Mouse (Mus musculus): Measurements from ENCODE around the gene Hsf5. TPM values are rescaled to one million over a fixed set of nuclear protein-coding genes. Genes with fewer than 3 reads are reported as not detected.

Hsf5 gene
- polyA plus RNA-seq (2014; fragmentation: Nextera tagmentation; extraction: Ambion mirVana): 0.14 and 0.39 TPM in 2 replicates

DNA sequence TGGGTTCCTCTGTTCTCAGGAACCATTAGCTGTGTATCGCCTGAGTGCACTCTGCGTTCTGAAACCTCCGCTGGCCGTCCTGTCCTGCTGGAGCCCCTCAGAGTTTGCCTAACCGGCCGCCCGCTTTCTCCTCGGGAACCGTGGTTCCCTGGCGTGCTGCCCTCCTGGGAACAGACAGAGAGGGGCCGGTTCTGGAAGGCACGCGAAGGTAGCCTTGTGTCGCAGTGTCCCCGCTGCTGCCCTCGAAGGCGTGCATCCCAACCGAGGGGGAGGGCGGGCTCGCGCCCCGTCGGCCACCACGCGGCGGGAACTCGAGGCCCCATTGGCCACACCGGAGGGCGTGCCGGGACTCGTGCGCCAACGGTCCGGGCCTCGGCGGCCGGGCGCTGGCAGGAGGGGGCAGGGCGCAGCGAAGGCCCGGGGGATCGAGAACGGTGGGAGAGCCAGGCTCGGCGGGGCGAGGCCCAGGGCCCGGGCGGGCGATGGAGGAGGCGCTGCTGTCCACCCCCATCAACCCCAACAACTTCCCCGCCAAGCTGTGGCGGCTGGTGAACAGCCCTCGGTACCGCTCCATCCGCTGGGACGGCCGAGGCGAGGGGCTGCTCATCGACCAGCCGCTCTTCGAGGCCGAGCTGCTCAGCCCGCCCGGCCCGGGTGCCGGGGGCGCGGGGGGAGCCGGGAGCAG lies at the start of gene Hsf5:
Hsf5 (plus strand) TSS at position 375 of the 685 bp plus-strand sequence.
- no peaks in the 10 kb centered on the region for H3K9me3 ChIP-seq (ENCODE audit: control insufficient read depth, low read length)
- H3K36me3 ChIP-seq (ENCODE audit: control insufficient read depth, insufficient read depth, low read length): peaks cover 36% of the 10 kb centered on the region
- H3K4me3 ChIP-seq (ENCODE audit: low read depth, low read length): no peak within 1 kb of the TSS
- no peak within 1 kb of the TSS for H3K27ac ChIP-seq (ENCODE audit: low read depth, low read length)
- no peak within 1 kb of the TSS for H3K4me2 ChIP-seq (replicated peaks; ENCODE audit: low read depth, low read length)
- DNase-seq (ENCODE audit: low spot score) (no peak), ATAC-seq (ENCODE audit: low FRiP score) (no peak)
- H3K9ac ChIP-seq (ENCODE audit: low read depth, low read length): no peak within 1 kb of the TSS
- no peaks in the 10 kb centered on the region for H3K27me3 ChIP-seq (ENCODE audit: control insufficient read depth, insufficient read depth, low read length)
- no peaks in the 10 kb centered on the region for H3K4me1 ChIP-seq (replicated peaks; ENCODE audit: control insufficient read depth, insufficient read depth, low read length)
- 88% methylated on average over 51 of the region's 69 CpGs for WGBS

- WGBS: 83% methylated on average over 7 of the region's 7 CpGs
- no peak within 1 kb of the TSS for H3K4me2 ChIP-seq (replicated peaks; ENCODE audit: low read depth, low read length)
- no peak within 1 kb of the TSS for H3K9ac ChIP-seq (ENCODE audit: low read depth, low read length)
- no peak within 1 kb of the TSS for H3K27ac ChIP-seq (ENCODE audit: low read depth, low read length)
- no peaks in the 10 kb centered on the region for H3K36me3 ChIP-seq (ENCODE audit: control insufficient read depth, insufficient read depth, low read length)
- H3K27me3 ChIP-seq (ENCODE audit: control insufficient read depth, insufficient read depth, low read length): no peaks in the 10 kb centered on the region
- H3K4me3 ChIP-seq (ENCODE audit: low read depth, low read length): no peak within 1 kb of the TSS
- no peak for ATAC-seq (ENCODE audit: low FRiP score)
- H3K9me3 ChIP-seq (ENCODE audit: control insufficient read depth, low read length): no peaks in the 10 kb centered on the region
- no peak for DNase-seq (ENCODE audit: low spot score)
- no peaks in the 10 kb centered on the region for H3K4me1 ChIP-seq (replicated peaks; ENCODE audit: control insufficient read depth, insufficient read depth, low read length)
Measured at GRCm38 (mm10) chr11:87568255-87568953, 48.6 kb upstream of the Hsf5 start, which contains the start of gene Sept4. TSS of gene Sept4 (plus strand) at chr11:87568903.

DNA sequence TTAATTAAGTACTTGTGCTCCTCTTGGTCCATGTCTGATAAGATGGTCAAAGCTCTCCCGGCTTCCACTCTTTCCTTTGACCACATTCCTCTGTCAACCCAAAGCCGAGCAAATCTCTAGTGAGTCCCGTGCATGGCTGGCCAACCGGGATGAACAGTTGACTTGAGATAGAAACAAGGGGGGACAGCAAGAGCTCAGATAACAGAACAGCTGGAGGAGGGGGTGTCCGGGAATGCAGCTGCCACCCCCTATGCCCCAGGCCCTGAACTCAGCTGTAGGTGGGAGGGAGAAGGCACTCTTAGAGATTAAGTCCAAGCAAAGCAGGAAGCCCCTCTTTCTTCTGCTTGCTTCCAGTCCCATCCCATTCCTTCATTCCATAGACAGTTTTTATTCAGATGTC lies 46.2 kb upstream of the Hsf5 start:
- Histone ChIP-seq H3K9me3 (ENCODE audit: control insufficient read depth, low read length) (no peaks in the 10 kb centered on the region), H3K36me3 (ENCODE audit: control insufficient read depth, insufficient read depth, low read length) (no peaks in the 10 kb centered on the region), H3K27ac (ENCODE audit: low read depth, low read length) (no peak overlapping the region), H3K4me3 (ENCODE audit: low read depth, low read length) (no peak overlapping the region), H3K9ac (ENCODE audit: low read depth, low read length) (no peak overlapping the region), H3K27me3 (ENCODE audit: control insufficient read depth, insufficient read depth, low read length) (no peaks in the 10 kb centered on the region), H3K4me2 (replicated peaks; ENCODE audit: low read depth, low read length) (no peak overlapping the region), H3K4me1 (replicated peaks; ENCODE audit: control insufficient read depth, insufficient read depth, low read length) (no peaks in the 10 kb centered on the region)
- 69% methylated on average over 5 of the region's 5 CpGs for WGBS
- no peak for DNase-seq (ENCODE audit: low spot score)
- ATAC-seq (ENCODE audit: low FRiP score): no peak

DNA sequence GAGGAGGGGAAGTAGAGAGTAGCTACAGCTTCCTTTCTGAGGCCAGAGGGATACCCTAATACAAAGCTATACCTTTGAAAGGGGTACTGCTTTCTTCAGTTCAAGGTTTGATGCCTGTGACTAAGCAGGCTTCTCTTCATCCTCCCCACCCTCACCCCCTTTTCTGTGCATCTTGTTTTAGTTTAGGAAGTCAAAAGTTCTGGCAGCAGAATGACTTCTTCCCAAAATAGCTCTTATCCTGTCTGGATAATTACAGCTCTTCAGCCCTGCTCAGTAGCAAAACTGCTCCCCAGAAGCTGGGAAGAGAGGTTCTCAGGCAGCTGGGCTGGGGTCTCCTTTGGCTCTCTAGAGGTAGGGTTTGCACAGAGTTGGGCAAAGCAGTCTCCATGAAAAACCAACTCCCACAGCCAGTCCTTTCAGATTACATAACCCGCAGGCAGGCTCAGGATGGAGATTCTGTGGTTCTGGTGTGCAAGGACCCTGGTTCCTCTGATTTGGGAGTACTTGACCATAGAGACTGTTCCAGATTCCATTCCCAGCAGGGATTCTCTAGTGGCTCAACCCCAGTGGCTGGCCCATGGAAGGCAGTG lies 45.5 kb upstream of the Hsf5 start:
- DNase-seq (ENCODE audit: low spot score): no peak
- no peaks in the 10 kb centered on the region for H3K36me3 ChIP-seq (ENCODE audit: control insufficient read depth, insufficient read depth, low read length)
- WGBS: 85% methylated on average over 1 of the region's 1 CpGs
- ATAC-seq (ENCODE audit: low FRiP score): no peak
- no peak overlapping the region for H3K4me3 ChIP-seq (ENCODE audit: low read depth, low read length)
- H3K4me2 ChIP-seq (replicated peaks; ENCODE audit: low read depth, low read length): no peak overlapping the region
- H3K27me3 ChIP-seq (ENCODE audit: control insufficient read depth, insufficient read depth, low read length): no peaks in the 10 kb centered on the region
- no peaks in the 10 kb centered on the region for H3K9me3 ChIP-seq (ENCODE audit: control insufficient read depth, low read length)
- H3K4me1 ChIP-seq (replicated peaks; ENCODE audit: control insufficient read depth, insufficient read depth, low read length): no peaks in the 10 kb centered on the region
- H3K9ac ChIP-seq (ENCODE audit: low read depth, low read length): no peak overlapping the region
- no peak overlapping the region for H3K27ac ChIP-seq (ENCODE audit: low read depth, low read length)

- Histone ChIP-seq H3K9ac (ENCODE audit: low read depth, low read length) (no peak overlapping the region), H3K27ac (ENCODE audit: low read depth, low read length) (no peak overlapping the region), H3K27me3 (ENCODE audit: control insufficient read depth, insufficient read depth, low read length) (peaks cover 2% of the 10 kb centered on the region; the same call in 1 of the 2 replicates), H3K4me1 (replicated peaks; ENCODE audit: control insufficient read depth, insufficient read depth, low read length) (peaks cover 5% of the 10 kb centered on the region; the same call in 1 of the 2 replicates), H3K9me3 (ENCODE audit: control insufficient read depth, low read length) (no peaks in the 10 kb centered on the region), H3K4me3 (ENCODE audit: low read depth, low read length) (no peak overlapping the region), H3K4me2 (replicated peaks; ENCODE audit: low read depth, low read length) (no peak overlapping the region), H3K36me3 (ENCODE audit: control insufficient read depth, insufficient read depth, low read length) (no peaks in the 10 kb centered on the region)
- 82% methylated on average over 7 of the region's 7 CpGs for WGBS
- ATAC-seq (ENCODE audit: low FRiP score) (no peak), DNase-seq (ENCODE audit: low spot score) (no peak)
Measured at GRCm38 (mm10) chr11:87573751-87574150, 43.2 kb upstream of the Hsf5 start.

- Histone ChIP-seq H3K9ac (ENCODE audit: low read depth, low read length) (no peak overlapping the region), H3K27me3 (ENCODE audit: control insufficient read depth, insufficient read depth, low read length) (peaks cover 2% of the 10 kb centered on the region; the same call in 1 of the 2 replicates), H3K36me3 (ENCODE audit: control insufficient read depth, insufficient read depth, low read length) (no peaks in the 10 kb centered on the region), H3K4me2 (replicated peaks; ENCODE audit: low read depth, low read length) (no peak overlapping the region), H3K4me3 (ENCODE audit: low read depth, low read length) (no peak overlapping the region), H3K27ac (ENCODE audit: low read depth, low read length) (no peak overlapping the region), H3K9me3 (ENCODE audit: control insufficient read depth, low read length) (no peaks in the 10 kb centered on the region), H3K4me1 (replicated peaks; ENCODE audit: control insufficient read depth, insufficient read depth, low read length) (peaks cover 8% of the 10 kb centered on the region; the same call in 1 of the 2 replicates)
- DNase-seq (ENCODE audit: low spot score): peak; percentile 24
- no peak for ATAC-seq (ENCODE audit: low FRiP score)
- WGBS: 65% methylated on average over 21 of the region's 21 CpGs
Measured at GRCm38 (mm10) chr11:87574520-87575180, 42.3 kb upstream of the Hsf5 start.

- Histone ChIP-seq H3K9ac (ENCODE audit: low read depth, low read length) (peak overlapping the region; percentile 72), H3K4me2 (replicated peaks; ENCODE audit: low read depth, low read length) (peak overlapping the region; percentile 96), H3K27ac (ENCODE audit: low read depth, low read length) (no peak overlapping the region), H3K9me3 (ENCODE audit: control insufficient read depth, low read length) (no peaks in the 10 kb centered on the region), H3K4me3 (ENCODE audit: low read depth, low read length) (peak overlapping the region; percentile 60), H3K4me1 (replicated peaks; ENCODE audit: control insufficient read depth, insufficient read depth, low read length) (peaks cover 8% of the 10 kb centered on the region; the same call in 1 of the 2 replicates), H3K27me3 (ENCODE audit: control insufficient read depth, insufficient read depth, low read length) (peaks cover 2% of the 10 kb centered on the region; the same call in 1 of the 2 replicates), H3K36me3 (ENCODE audit: control insufficient read depth, insufficient read depth, low read length) (no peaks in the 10 kb centered on the region)
- DNase-seq (ENCODE audit: low spot score) (no peak), ATAC-seq (ENCODE audit: low FRiP score) (no peak)
- 20% methylated on average over 6 of the region's 6 CpGs for WGBS
Measured at GRCm38 (mm10) chr11:87577601-87578248, 39.2 kb upstream of the Hsf5 start.
